Mouse (Mus musculus) ES-E14 (cell line): ENCODE data around the gene Itch.

Experiments used
- CHD2 ChIP-seq: IDR thresholded peaks from 2 replicates; pipeline ENCODE4 v1.6.1; 2014; ENCODE audit warnings: mild to moderate bottlenecking, low read depth, low read length, inconsistent platforms
- HCFC1 ChIP-seq: IDR thresholded peaks from 2 replicates; pipeline ENCODE4 v1.6.1; 2012; ENCODE audit warnings: low read length, inconsistent platforms, borderline replicate concordance; ENCODE audit not compliant: insufficient read depth
- MAFK ChIP-seq: IDR thresholded peaks from 2 replicates; pipeline ENCODE4 v1.6.1; 2014; ENCODE audit warnings: mild to moderate bottlenecking, low read depth, low read length, inconsistent platforms; ENCODE audit not compliant: insufficient read depth
- ZNF384 ChIP-seq: IDR thresholded peaks from 2 replicates; pipeline ENCODE4 v1.6.1; 2012; ENCODE audit warnings: low read depth, low read length, inconsistent platforms

DNA sequence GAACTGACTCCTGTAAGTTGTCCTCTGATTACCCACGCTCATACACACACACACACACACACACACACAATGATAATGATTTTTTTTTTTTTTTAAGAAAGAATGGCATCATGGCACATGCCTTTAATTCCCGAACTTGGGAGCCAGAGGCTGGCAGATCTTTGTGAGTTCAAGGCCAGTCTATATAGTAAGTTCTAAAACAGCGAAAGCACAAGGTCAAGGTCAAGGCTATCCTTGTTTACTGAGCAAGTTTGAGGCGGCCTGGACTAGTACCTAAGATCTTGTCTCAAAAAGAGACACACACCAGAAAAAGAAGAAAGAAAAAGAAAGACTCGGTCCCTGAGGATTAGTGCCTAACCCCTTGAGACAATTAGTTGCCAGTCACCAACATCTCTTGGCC, 7.7 kb downstream of the Itch start:
- TF ChIP-seq ZNF384 (0 out of 2 replicates have a peak, but pooled peaks have one; percentile 35), HCFC1 (no peak), CHD2 (no peak), MAFK (no peak)
